Mouse (Mus musculus) olfactory bulb, adult 2 months (tissue): ENCODE measurements at regions not wholly inside any gene's neighbourhood (a gene's known extent, or its start where the extent isn't known, plus 50 kb on each side); places are given as distances from the start of the nearest gene placed in this dataset.

Experiments used
- CTCF ChIP-seq: fragments of 200-500 bp; IDR thresholded peaks from 2 replicates; pipeline ENCODE4 v1.5.1; 2012; ENCODE audit warnings: low read depth, mild to moderate bottlenecking, low read length, moderate library complexity; ENCODE audit not compliant: insufficient read depth
- POLR2A ChIP-seq: fragments of 200-500 bp; IDR thresholded peaks from 2 replicates; pipeline ENCODE4 v1.6.1; 2012; ENCODE audit warnings: mild to moderate bottlenecking, low read depth, low read length, moderate library complexity; ENCODE audit not compliant: insufficient read depth

- TF ChIP-seq POLR2A = no peak
- no peak for TF ChIP-seq CTCF
These were observed 58.4 kb upstream of the Galnt18 start for GRCm38 (mm10) chr7:111838162-111838561.
